Mouse (Mus musculus) liver, embryonic 14.5 days (tissue): Measurements from ENCODE around the gene AI182371. TPM values are rescaled to one million over a fixed set of nuclear protein-coding genes. Genes with fewer than 3 reads are reported as not detected.

ENCODE experiments used
- ATAC-seq: fragments of 200-750 bp; cut with Nextera tagmentation; 2 replicates; pipeline ENCODE4 v1.8.0; 2017; ENCODE audit warnings: moderate number of reproducible peaks, mild to moderate bottlenecking, moderate library complexity; ENCODE audit not compliant: insufficient read depth
- DNase-seq, 3 experiments: peaks; one replicate each; pipeline ENCODE4 v3.0.0-alpha.2; 2012 to 2013; ENCODE audit warnings: low read depth in 3 of 3, low spot score in 3 of 3
- H3K27ac ChIP-seq: fragments of 300-500 bp; sonication (generic); 2 replicates; pipeline ENCODE4 v1.5.1; 2014; ENCODE audit warnings: moderate library complexity, mild to moderate bottlenecking, control low read depth, inconsistent platforms
- H3K27me3 ChIP-seq: fragments of 300-500 bp; sonication (generic); 2 replicates; pipeline ENCODE4 v1.6.1; 2014; ENCODE audit warnings: mild to moderate bottlenecking, low read length, moderate library complexity; ENCODE audit not compliant: control insufficient read depth, insufficient read depth
- H3K36me3 ChIP-seq: fragments of 300-500 bp; sonication (generic); replicated peaks from 2 replicates; pipeline ENCODE4 v1.6.1; 2014; ENCODE audit warnings: low read depth; ENCODE audit not compliant: control insufficient read depth, insufficient read depth
- H3K4me1 ChIP-seq, 2 experiments: fragments of 200-500 bp in 1 of 2; fragments of 300-500 bp in 1 of 2; sonication (generic) in 1 of 2; replicated peaks; 2 replicates each; pipeline ENCODE4 v1.6.1; 2012 to 2014; ENCODE audit warnings: antibody characterized with exemption in 1 of 2, inconsistent platforms in 1 of 2, low read length in 1 of 2; ENCODE audit not compliant: control insufficient read depth in 2 of 2, insufficient read depth in 2 of 2
- H3K4me2 ChIP-seq: fragments of 300-500 bp; sonication (generic); 2 replicates; pipeline ENCODE4 v1.6.1; 2014; ENCODE audit warnings: low read depth, mild to moderate bottlenecking, control low read depth, moderate library complexity
- H3K4me3 ChIP-seq, 2 experiments: fragments of 200-500 bp in 1 of 2; fragments of 300-500 bp in 1 of 2; sonication (generic) in 1 of 2; 2 replicates each; pipeline ENCODE4 v1.5.1; 2012 to 2014; ENCODE audit warnings: low read depth in 2 of 2, low read length in 2 of 2, mild to moderate bottlenecking in 2 of 2, control low read depth in 1 of 2, inconsistent platforms in 1 of 2, moderate library complexity in 1 of 2; ENCODE audit not compliant: insufficient read depth in 1 of 2
- H3K9ac ChIP-seq: fragments of 300-500 bp; sonication (generic); replicated peaks from 2 replicates; pipeline ENCODE4 v1.6.1; 2014; ENCODE audit warnings: mild to moderate bottlenecking, control low read depth, moderate library complexity
- H3K9me3 ChIP-seq: fragments of 300-500 bp; sonication (generic); 2 replicates; pipeline ENCODE4 v1.6.1; 2016; ENCODE audit warnings: low read length, mixed read lengths; ENCODE audit not compliant: control insufficient read depth
- CTCF ChIP-seq: IDR thresholded peaks from 2 replicates; pipeline ENCODE4 v1.5.1; 2016; ENCODE audit warnings: antibody characterized with exemption, low read depth, control low read depth
- EP300 ChIP-seq: IDR thresholded peaks from 2 replicates; pipeline ENCODE4 v1.6.1; 2016; ENCODE audit warnings: antibody characterized with exemption, low read depth
- WGBS: fragments of 180-500 bp; shearing (Covaris S2); extraction: QIAGEN DNeasy Blood & Tissue Kit; methylation state at CpG from one replicate; pipeline ENCODE4 v1.1.7; 2014; ENCODE audit not compliant: insufficient replicate concordance; 5-methylcytosine and 5-hydroxymethylcytosine counted together
- polyA plus RNA-seq, 2 experiments: library from polyadenylated mRNA; depleted of rRNA in 1 of 2; stranded (reverse) in 1 of 2; unstranded in 1 of 2; fragments of >200 nt; fragmentation: Nextera tagmentation in 1 of 2; extraction: Ambion mirVana in 1 of 2; gene quantifications; 2 replicates each; pipeline versions ENCODE4 v1.2.1 to v1.2.3; 2012 to 2014

The AI182371 gene
- polyA plus RNA-seq, 2 experiments: 7.5 to 16.5 TPM

DNA sequence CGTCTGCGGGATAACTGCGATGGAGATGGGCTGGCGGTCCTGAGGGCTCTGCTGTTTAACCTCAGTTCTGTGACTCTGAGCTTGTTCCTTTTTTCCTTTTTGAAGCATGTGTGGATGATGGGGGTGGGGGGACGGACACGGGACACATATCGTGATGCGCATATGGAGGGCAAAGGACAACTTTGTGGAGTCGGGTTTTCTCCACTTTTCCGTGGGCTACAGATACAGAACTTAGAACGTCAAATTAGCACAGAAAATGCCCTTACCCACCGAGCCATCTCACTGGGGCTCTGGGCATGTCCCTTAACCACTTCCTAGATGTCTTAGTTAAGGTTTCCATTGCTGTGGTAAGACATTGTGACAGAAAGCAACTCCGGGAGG lies 8.6 kb upstream of the AI182371 start:
- Histone ChIP-seq H3K9me3 (no peaks in the 10 kb centered on the region), H3K27me3 (no peaks in the 10 kb centered on the region), H3K4me3 (peak overlapping the region; percentile 85 to 93), H3K27ac (no peak overlapping the region), H3K4me1 (peaks cover 11 to 15% of the 10 kb centered on the region in 2 experiments), H3K9ac (peak overlapping the region; percentile 84), H3K4me2 (peak overlapping the region; percentile 80), H3K36me3 (no peaks in the 10 kb centered on the region)
- WGBS: 2% methylated on average over 13 of the region's 13 CpGs
- no peak for TF ChIP-seq EP300
- no peak for TF ChIP-seq CTCF
- DNase-seq (no peak), ATAC-seq (no peak)

DNA sequence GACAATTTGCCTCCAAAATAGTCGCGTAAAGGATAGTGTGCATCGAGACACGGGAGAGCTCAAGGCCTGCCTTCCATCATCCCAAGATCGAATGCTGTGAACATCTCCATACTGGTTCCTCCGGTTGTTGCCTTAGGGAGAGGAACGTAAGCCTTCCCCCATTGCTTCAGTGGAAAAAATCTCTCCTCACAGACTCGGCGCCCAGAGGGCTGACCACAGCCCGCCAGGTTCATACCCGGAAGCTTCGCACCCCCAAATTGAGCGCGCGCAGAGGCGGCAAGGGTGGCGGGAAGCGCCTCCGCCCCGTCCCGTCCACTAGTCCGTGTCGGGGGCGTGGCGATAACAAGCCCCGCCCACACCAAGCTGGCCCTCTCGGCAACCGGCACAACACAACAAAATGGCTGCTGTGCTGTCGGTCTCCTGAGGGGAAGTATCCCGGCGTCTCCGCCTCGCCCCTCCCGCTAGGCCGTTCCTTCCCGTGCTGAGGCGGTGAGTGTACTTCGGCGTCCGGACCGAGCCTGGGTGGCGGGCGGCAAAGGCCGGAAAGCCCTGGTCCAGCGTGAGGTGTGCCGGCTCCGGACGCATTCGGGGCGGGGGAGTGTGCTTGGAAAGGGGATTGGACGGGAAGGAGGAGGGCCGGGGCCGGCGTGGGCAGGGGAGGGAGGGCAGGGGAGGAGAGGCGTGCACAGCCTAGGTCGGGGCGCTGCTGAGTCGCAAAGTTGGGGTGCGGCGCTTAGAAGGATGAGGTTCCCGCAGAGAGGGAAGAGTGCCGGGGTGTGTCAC lies 8.0 kb upstream of the AI182371 start, which contains the start of gene Cntrl:
TSS of gene Cntrl (plus strand) at position 352 of the 783 bp plus-strand sequence.
- TF ChIP-seq CTCF (peak; percentile 38), EP300 (no peak)

DNA sequence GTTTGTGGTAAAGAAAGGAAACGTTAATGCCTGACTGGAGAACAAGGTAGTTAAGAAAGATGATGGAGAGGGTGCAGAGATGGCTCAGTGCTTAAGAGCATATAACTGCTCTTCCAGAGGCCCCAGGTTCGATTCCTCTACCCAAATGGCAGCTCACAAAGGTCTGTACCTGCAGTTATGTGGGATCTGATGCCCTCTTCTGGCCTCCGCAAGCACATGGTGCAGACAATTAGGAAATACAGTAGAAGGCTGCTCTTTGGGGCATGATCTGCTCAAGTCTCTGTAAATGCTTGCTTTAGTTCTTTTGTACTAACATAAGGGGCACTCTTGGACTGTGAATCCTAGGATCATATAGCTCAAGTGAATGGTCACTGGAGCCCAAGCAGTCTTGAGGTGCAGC lies 7.4 kb upstream of the AI182371 start:
- no peaks in the 10 kb centered on the region for H3K27me3 ChIP-seq
- H3K4me3 ChIP-seq: peak overlapping the region; percentile 85 to 93
- H3K36me3 ChIP-seq: no peaks in the 10 kb centered on the region
- ATAC-seq (peak; percentile 22), DNase-seq (peak in 2 of 3 experiments; percentile 41 to 47)
- whole genome bisulfite sequencing: 14% methylated on average over 3 of the region's 3 CpGs
- peak overlapping the region; percentile 80 for H3K4me2 ChIP-seq
- H3K4me1 ChIP-seq: peaks cover 11 to 21% of the 10 kb centered on the region in 2 experiments
- H3K9ac ChIP-seq: 0 out of 2 replicates have a peak overlapping the region, but pooled peaks have one; percentile 21
- H3K27ac ChIP-seq: peak overlapping the region; percentile 1
- H3K9me3 ChIP-seq: no peaks in the 10 kb centered on the region
- TF ChIP-seq EP300 (no peak), CTCF (peak; percentile 57)

More for the DNA sequence above, 8.0 kb upstream of the AI182371 start, which contains the start of gene Cntrl:
- Histone ChIP-seq H3K4me1 (peaks cover 11 to 17% of the 10 kb centered on the region in 2 experiments), H3K27me3 (no peaks in the 10 kb centered on the region), H3K36me3 (no peaks in the 10 kb centered on the region), H3K4me3 (peak within 1 kb of the TSS; percentile 85 to 93), H3K9ac (peak within 1 kb of the TSS; percentile 84), H3K27ac (peak within 1 kb of the TSS; percentile 69), H3K4me2 (peak within 1 kb of the TSS; percentile 80), H3K9me3 (no peaks in the 10 kb centered on the region)
- WGBS: under 1% methylated on average over 61 of the region's 62 CpGs
- ATAC-seq: peak; percentile 95
- peak; percentile 79 to 84 (median 83) for DNase-seq

DNA sequence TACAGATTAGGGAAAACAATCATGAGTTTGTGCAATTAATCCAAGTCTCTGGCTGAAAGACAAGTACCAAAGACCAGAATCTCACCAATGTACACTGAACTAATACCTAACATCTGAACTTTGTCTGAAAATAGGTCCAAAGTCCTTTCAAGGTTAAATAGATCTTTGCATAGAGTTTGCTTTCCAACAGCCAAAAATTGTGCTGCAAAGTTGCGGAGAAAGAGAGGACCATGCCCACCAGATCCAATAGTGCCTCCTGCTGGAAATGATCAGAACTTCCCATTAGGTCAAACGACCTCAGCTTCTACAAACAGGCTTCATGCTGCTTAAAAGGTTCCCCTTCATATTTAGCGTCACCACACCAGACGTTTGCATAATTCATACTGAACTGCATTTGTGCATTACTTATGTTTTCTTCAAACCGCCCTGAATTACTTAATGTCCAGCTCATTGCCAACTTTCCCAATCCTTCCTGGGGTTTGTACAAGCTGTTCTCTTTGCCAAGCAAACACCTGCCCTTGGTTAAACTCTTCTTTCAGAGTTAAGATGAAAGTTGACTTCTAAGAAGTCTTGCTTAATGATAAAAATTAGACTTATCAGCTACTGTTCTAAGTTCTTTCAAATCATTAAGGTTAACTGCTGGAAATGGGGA lies 6.8 kb upstream of the AI182371 start:
- H3K9ac ChIP-seq: no peak overlapping the region
- peaks cover 11 to 22% of the 10 kb centered on the region in 2 experiments for H3K4me1 ChIP-seq
- no peaks in the 10 kb centered on the region for H3K9me3 ChIP-seq
- no peak overlapping the region for H3K27ac ChIP-seq
- DNase-seq (peak; percentile 44 to 54 (median 45)), ATAC-seq (no peak)
- no peaks in the 10 kb centered on the region for H3K36me3 ChIP-seq
- no peak for TF ChIP-seq EP300
- TF ChIP-seq CTCF: peak; percentile 64
- H3K4me2 ChIP-seq: peak overlapping the region; percentile 80; the same call in 1 of the 2 replicates
- 44% methylated on average over 5 of the region's 5 CpGs for WGBS
- no peaks in the 10 kb centered on the region for H3K27me3 ChIP-seq
- H3K4me3 ChIP-seq: no peak overlapping the region

DNA sequence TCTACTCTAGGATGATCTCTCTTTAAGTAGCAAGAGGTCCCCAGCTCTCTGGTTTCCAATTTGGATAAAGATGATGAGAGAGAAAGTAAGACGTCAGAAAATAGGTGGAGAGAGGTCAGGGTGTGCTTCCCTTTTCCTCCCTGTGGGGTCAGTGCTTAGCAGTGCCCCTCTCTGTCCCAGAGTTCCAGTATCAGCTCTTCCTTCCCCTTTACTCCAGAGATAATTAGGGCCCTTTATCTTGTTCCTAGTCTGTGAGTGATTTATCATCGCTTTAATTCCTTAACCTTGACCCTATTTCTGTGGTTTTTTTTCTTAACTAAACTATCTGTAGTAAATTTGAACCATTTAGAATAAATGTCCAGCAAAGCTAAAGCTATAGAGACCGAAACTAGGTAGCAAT lies 3.5 kb upstream of the AI182371 start:
- Histone ChIP-seq H3K4me3 (no peak overlapping the region), H3K4me2 (no peak overlapping the region), H3K4me1 (peaks cover 8 to 15% of the 10 kb centered on the region in 2 experiments), H3K27me3 (no peaks in the 10 kb centered on the region), H3K36me3 (no peaks in the 10 kb centered on the region), H3K9me3 (no peaks in the 10 kb centered on the region), H3K9ac (no peak overlapping the region), H3K27ac (no peak overlapping the region)
- no peak for TF ChIP-seq CTCF
- no peak for TF ChIP-seq EP300
- no peak for DNase-seq
- ATAC-seq: no peak
- WGBS: 33% methylated on average over 3 of the region's 3 CpGs
